ENCODE assay signal across 22 mouse cellular contexts in the genomic region with DNA sequence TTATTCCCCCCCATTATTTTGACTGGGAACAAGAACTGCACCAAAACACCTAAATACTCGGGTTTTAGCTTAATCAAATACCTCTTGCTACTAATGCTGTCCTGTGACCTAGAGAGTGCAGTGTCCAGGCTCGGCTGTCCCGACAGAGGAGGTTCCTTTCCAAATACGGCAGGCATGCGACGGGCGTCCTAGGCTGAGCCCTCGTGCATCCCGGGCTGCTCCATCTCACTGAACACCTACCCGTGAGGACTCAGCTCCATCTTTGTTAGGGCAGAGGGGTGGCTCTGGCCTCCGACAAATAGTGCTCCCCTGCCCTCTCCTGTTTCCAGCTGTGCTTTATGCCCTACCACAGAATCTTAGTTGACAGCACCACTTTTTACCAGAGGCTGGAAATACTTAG. TPM values are rescaled to one million over a fixed set of nuclear protein-coding genes. Genes with fewer than 3 reads are reported as not detected.
DNase-seq lines count a peak whose midpoint lies in the region; ATAC-seq and TF ChIP-seq lines count a peak whose summit lies in the region.
"Had no signal": no experiment of that assay in that cellular context is flagged by ENCODE, and none has a peak within 500 bp of the region (broad histone marks: within the 10 kb centered on the region; RNA-seq: fewer than 3 reads in every experiment).

No protein-coding gene starts in this region.

- H3K9ac ChIP-seq in heart, postnatal 0 days (replicated peaks; ENCODE audit: low read depth, low read length) = no peak overlapping the region
- H3K9ac ChIP-seq in midbrain, embryonic 11.5 days (ENCODE audit: low read length) = no peak overlapping the region
- H3K9ac ChIP-seq: embryonic facial prominence, embryonic 13.5 days; embryonic facial prominence, embryonic 15.5 days; forebrain, embryonic 12.5 days; forebrain, embryonic 15.5 days had no signal

- peak; percentile 93 for DNase-seq in heart, adult 11 months
- DNase-seq in heart, embryonic 10.5 days (ENCODE audit: low spot score) = no peak
- no peak for DNase-seq in heart, postnatal 0 days (ENCODE audit: low spot score)
- no peak for DNase-seq in heart, postnatal 25 days (ENCODE audit: low spot score)
- peak; percentile 51 for DNase-seq in midbrain, embryonic 11.5 days (ENCODE audit: low spot score, missing footprints)
- DNase-seq in midbrain, embryonic 10.5 days (ENCODE audit: low spot score) = no peak
- DNase-seq: adrenal gland, adult 2 months; adrenal gland, postnatal 10 days; adrenal gland, postnatal 25 days; cerebellum, adult 11 months; cerebellum, adult 18-20 months; cerebellum, adult 8-10 months; cerebellum, adult 9-11 months; cerebellum, postnatal 14 days; cerebellum, postnatal 36 days; embryo, embryonic 11 days had no signal

- H3K4me1 ChIP-seq in heart, embryonic 10.5 days = peaks cover 44% of the 10 kb centered on the region
- peaks cover 12% of the 10 kb centered on the region; the same call in 1 of the 2 replicates for H3K4me1 ChIP-seq in heart, postnatal 0 days (ENCODE audit: control insufficient read depth, insufficient read depth)
- H3K4me1 ChIP-seq in midbrain, embryonic 11.5 days (ENCODE audit: control insufficient read depth, insufficient read depth, low read length) = no peaks in the 10 kb centered on the region
- peaks cover 11% of the 10 kb centered on the region for H3K4me1 ChIP-seq in midbrain, embryonic 10.5 days

- 65% methylated on average over 11 of the region's 11 CpGs for WGBS in heart, embryonic 10.5 days
- WGBS in heart, postnatal 0 days = 56% methylated on average over 11 of the region's 11 CpGs
- WGBS in midbrain, embryonic 11.5 days = 91% methylated on average over 11 of the region's 11 CpGs
- 89% methylated on average over 11 of the region's 11 CpGs for WGBS in midbrain, embryonic 10.5 days

- H3K4me2 ChIP-seq in heart, postnatal 0 days (ENCODE audit: low read depth, low read length) = no peak overlapping the region
- H3K4me2 ChIP-seq in midbrain, embryonic 11.5 days = no peak overlapping the region
- H3K4me2 ChIP-seq: embryonic facial prominence, embryonic 13.5 days; embryonic facial prominence, embryonic 15.5 days; forebrain, embryonic 12.5 days; forebrain, embryonic 15.5 days had no signal

- peak; percentile 50; the same call in 1 of the 2 replicates for ATAC-seq in heart, postnatal 0 days (ENCODE audit: insufficient read depth, low read depth)
- no peak for ATAC-seq in midbrain, embryonic 11.5 days (ENCODE audit: low FRiP score)
- ATAC-seq: forebrain, embryonic 15.5 days had no signal

- H3K9me3 ChIP-seq in heart, embryonic 10.5 days = no peaks in the 10 kb centered on the region
- H3K9me3 ChIP-seq in heart, postnatal 0 days (replicated peaks; ENCODE audit: control insufficient read depth, low read length) = no peaks in the 10 kb centered on the region
- H3K9me3 ChIP-seq in midbrain, embryonic 11.5 days (ENCODE audit: control insufficient read depth, low read length) = no peaks in the 10 kb centered on the region
- no peaks in the 10 kb centered on the region for H3K9me3 ChIP-seq in midbrain, embryonic 10.5 days (replicated peaks)
- H3K9me3 ChIP-seq: embryonic facial prominence, embryonic 13.5 days; embryonic facial prominence, embryonic 15.5 days; forebrain, embryonic 10.5 days; forebrain, embryonic 12.5 days; forebrain, embryonic 15.5 days had no signal

- no peaks in the 10 kb centered on the region for H3K27me3 ChIP-seq in heart, embryonic 10.5 days (ENCODE audit: insufficient read depth, poor library complexity, severe bottlenecking)
- H3K27me3 ChIP-seq in heart, postnatal 0 days (ENCODE audit: control insufficient read depth, insufficient read depth, low read length) = no peaks in the 10 kb centered on the region
- H3K27me3 ChIP-seq in midbrain, embryonic 11.5 days (ENCODE audit: control insufficient read depth, insufficient read depth, low read length) = no peaks in the 10 kb centered on the region
- H3K27me3 ChIP-seq in midbrain, embryonic 10.5 days (ENCODE audit: low read depth, poor library complexity, severe bottlenecking) = no peaks in the 10 kb centered on the region
- H3K27me3 ChIP-seq: embryonic facial prominence, embryonic 13.5 days; embryonic facial prominence, embryonic 15.5 days; forebrain, embryonic 12.5 days; forebrain, embryonic 15.5 days had no signal

- H3K27ac ChIP-seq in heart, embryonic 10.5 days = no peak overlapping the region; the same call in 1 of the 2 replicates
- no peak overlapping the region for H3K27ac ChIP-seq in heart, postnatal 0 days (ENCODE audit: low read depth)
- H3K27ac ChIP-seq in midbrain, embryonic 11.5 days (ENCODE audit: low read depth, low read length) = no peak overlapping the region
- H3K27ac ChIP-seq in midbrain, embryonic 10.5 days (replicated peaks) = no peak overlapping the region
- H3K27ac ChIP-seq: embryonic facial prominence, embryonic 13.5 days; embryonic facial prominence, embryonic 15.5 days; forebrain, embryonic 10.5 days; forebrain, embryonic 12.5 days; forebrain, embryonic 15.5 days had no signal

- no peak for TF ChIP-seq EP300 in heart, postnatal 0 days (IDR thresholded peaks at IDR 0.05; ENCODE audit: low read depth)

- H3K4me3 ChIP-seq in heart, embryonic 10.5 days = no peak overlapping the region
- H3K4me3 ChIP-seq in heart, postnatal 0 days (ENCODE audit: low read depth, low read length) = no peak overlapping the region
- no peak overlapping the region for H3K4me3 ChIP-seq in midbrain, embryonic 11.5 days (ENCODE audit: low read depth, low read length)
- H3K4me3 ChIP-seq in midbrain, embryonic 10.5 days = no peak overlapping the region
- H3K4me3 ChIP-seq: embryonic facial prominence, embryonic 13.5 days; embryonic facial prominence, embryonic 15.5 days; erythroblast, embryonic 14.5 days; forebrain, embryonic 10.5 days; forebrain, embryonic 12.5 days; forebrain, embryonic 15.5 days had no signal

- no peak for TF ChIP-seq CTCF in heart, postnatal 0 days (IDR thresholded peaks at IDR 0.05; ENCODE audit: low read depth)

- intact Hi-C loops in heart, postnatal 25 days (cut with DNase I) = no loop called here

- peaks cover 32% of the 10 kb centered on the region for H3K36me3 ChIP-seq in heart, embryonic 10.5 days
- H3K36me3 ChIP-seq in heart, postnatal 0 days (replicated peaks; ENCODE audit: control insufficient read depth, insufficient read depth, low read length) = peaks cover 7% of the 10 kb centered on the region; the same call in 1 of the 2 replicates
- no peaks in the 10 kb centered on the region for H3K36me3 ChIP-seq in midbrain, embryonic 11.5 days (ENCODE audit: control insufficient read depth, insufficient read depth, low read length)
- H3K36me3 ChIP-seq in midbrain, embryonic 10.5 days = peaks cover 42% of the 10 kb centered on the region
- H3K36me3 ChIP-seq: forebrain, embryonic 15.5 days had no signal

RNA-seq across cellular contexts. Expression of a gene that starts 6.5 kb away (rescaled TPM):
- 107 and 124 TPM in 2 replicates for polyA plus RNA-seq in heart, embryonic 10.5 days (2016; fragmentation: Nextera tagmentation; extraction: Ambion mirVana)
- total RNA-seq in heart, postnatal 0 days (2014; rRNA removed; ENCODE audit: low replicate concordance) = 140 and 158 TPM in 2 replicates
- polyA plus RNA-seq in heart, postnatal 0 days (2015; fragmentation: Nextera tagmentation; extraction: Ambion mirVana) = 81.4 and 88.2 TPM in 2 replicates
- total RNA-seq in heart, postnatal 25 days (2021) = 10 to 100 TPM; 75.1 to 76.1 TPM
- 89.7 and 90.1 TPM in 2 replicates for polyA plus RNA-seq in midbrain, embryonic 11.5 days (2014; fragmentation: Nextera tagmentation; extraction: Ambion mirVana)
- 77.9 and 83.2 TPM in 2 replicates for polyA plus RNA-seq in midbrain, embryonic 10.5 days (2016; fragmentation: Nextera tagmentation; extraction: Ambion mirVana)

RNA-seq across cellular contexts. Expression of a gene that starts 6.7 kb away (rescaled TPM):
- 33.0 and 39.4 TPM in 2 replicates for polyA plus RNA-seq in heart, embryonic 10.5 days (2016; fragmentation: Nextera tagmentation; extraction: Ambion mirVana)
- 8.2 and 13.1 TPM in 2 replicates for total RNA-seq in heart, postnatal 0 days (2014; rRNA removed; ENCODE audit: low replicate concordance)
- 12.4 TPM in 2 replicates for polyA plus RNA-seq in heart, postnatal 0 days (2015; fragmentation: Nextera tagmentation; extraction: Ambion mirVana)
- total RNA-seq in heart, postnatal 25 days (2021) = 10 to 100 TPM in 1 of 2 experiments, 1 to 10 TPM in 1; 8.8 to 10.3 TPM
- polyA plus RNA-seq in midbrain, embryonic 11.5 days (2014; fragmentation: Nextera tagmentation; extraction: Ambion mirVana) = 51.5 and 58.3 TPM in 2 replicates
- polyA plus RNA-seq in midbrain, embryonic 10.5 days (2016; fragmentation: Nextera tagmentation; extraction: Ambion mirVana) = 58.8 and 60.7 TPM in 2 replicates

RNA-seq across cellular contexts. Expression of a gene that starts 47.0 kb away (rescaled TPM):
- polyA plus RNA-seq in heart, embryonic 10.5 days (2016; fragmentation: Nextera tagmentation; extraction: Ambion mirVana) = 290 and 334 TPM in 2 replicates
- total RNA-seq in heart, postnatal 0 days (2014; rRNA removed; ENCODE audit: low replicate concordance) = 317 and 327 TPM in 2 replicates
- 266 and 267 TPM in 2 replicates for polyA plus RNA-seq in heart, postnatal 0 days (2015; fragmentation: Nextera tagmentation; extraction: Ambion mirVana)
- total RNA-seq in heart, postnatal 25 days (2021) = 100 to 1,000 TPM; 374 to 387 TPM
- polyA plus RNA-seq in midbrain, embryonic 11.5 days (2014; fragmentation: Nextera tagmentation; extraction: Ambion mirVana) = 274 and 282 TPM in 2 replicates
- polyA plus RNA-seq in midbrain, embryonic 10.5 days (2016; fragmentation: Nextera tagmentation; extraction: Ambion mirVana) = 221 and 223 TPM in 2 replicates

RNA-seq across cellular contexts. Expression of a gene that starts 51.2 kb away (rescaled TPM):
- 0.38 and 1.9 TPM in 2 replicates for polyA plus RNA-seq in heart, embryonic 10.5 days (2016; fragmentation: Nextera tagmentation; extraction: Ambion mirVana)
- not detected in 2 replicates for total RNA-seq in heart, postnatal 0 days (2014; rRNA removed; ENCODE audit: low replicate concordance)
- polyA plus RNA-seq in heart, postnatal 0 days (2015; fragmentation: Nextera tagmentation; extraction: Ambion mirVana) = 0.10 TPM in 2 replicates
- total RNA-seq in heart, postnatal 25 days (2021) = not detected
- 0.12 and 0.40 TPM in 2 replicates for polyA plus RNA-seq in midbrain, embryonic 11.5 days (2014; fragmentation: Nextera tagmentation; extraction: Ambion mirVana)
- 0.29 and 0.32 TPM in 2 replicates for polyA plus RNA-seq in midbrain, embryonic 10.5 days (2016; fragmentation: Nextera tagmentation; extraction: Ambion mirVana)
- total RNA-seq: adrenal gland, postnatal 25 days had no signal

Comparison
In these comparisons a context has a peak if more than half of its experiments do, and no peak if none do; other contexts are left out.
1. DNase-seq: peak in heart, adult 11 months (single experiment) and midbrain, embryonic 11.5 days (single experiment); none in heart, embryonic 10.5 days (single experiment), heart, postnatal 0 days (single experiment), heart, postnatal 25 days (single experiment) and midbrain, embryonic 10.5 days (single experiment).